Mouse (Mus musculus) MEL (cell line): ENCODE results near the gene Gm34653. TPM values are rescaled to one million over a fixed set of nuclear protein-coding genes. Genes with fewer than 3 reads are reported as not detected.
A peak's percentile ranks its signal among the peaks of the same experiment; 100 is the strongest.

Experiments
- DNase-seq: peaks from one replicate; pipeline ENCODE4 v3.0.0; 2011; ENCODE audit warnings: low read depth, low spot score
- H3K27ac ChIP-seq: 2 replicates; pipeline ENCODE4 v1.5.1; 2012; ENCODE audit warnings: low read depth, mild to moderate bottlenecking, control low read depth, low read length, moderate library complexity; ENCODE audit not compliant: control insufficient read depth
- H3K27me3 ChIP-seq, 2 experiments: fragments of 150-350 bp in 1 of 2; sonication (generic) in 1 of 2; 2 replicates each; pipeline ENCODE4 v1.6.1; 2012; ENCODE audit warnings: low read length in 2 of 2, mild to moderate bottlenecking in 2 of 2, improper control_type of control experiment in 1 of 2, moderate library complexity in 1 of 2; ENCODE audit not compliant: insufficient read depth in 2 of 2, control insufficient read depth in 1 of 2
- H3K36me3 ChIP-seq, 2 experiments: 2 replicates each; pipeline ENCODE4 v1.6.1; 2012 to 2014; ENCODE audit warnings: low read length in 2 of 2, improper control_type of control experiment in 1 of 2, inconsistent platforms in 1 of 2, mild to moderate bottlenecking in 1 of 2; ENCODE audit not compliant: insufficient read depth in 2 of 2, control insufficient read depth in 1 of 2
- H3K4me1 ChIP-seq, 2 experiments: fragments of 150-350 bp in 1 of 2; sonication (generic) in 1 of 2; 2 replicates each; pipeline ENCODE4 v1.6.1; 2012; ENCODE audit warnings: low read length in 2 of 2, improper control_type of control experiment in 1 of 2, mild to moderate bottlenecking in 1 of 2; ENCODE audit not compliant: insufficient read depth in 2 of 2, control insufficient read depth in 1 of 2
- H3K4me3 ChIP-seq, 2 experiments: fragments of 150-350 bp in 1 of 2; sonication (generic) in 1 of 2; 2 replicates each; pipeline ENCODE4 v1.5.1; 2012; ENCODE audit warnings: low read depth in 2 of 2, low read length in 2 of 2, mild to moderate bottlenecking in 2 of 2, moderate library complexity in 2 of 2, control low read depth in 1 of 2, improper control_type of control experiment in 1 of 2; ENCODE audit not compliant: control insufficient read depth in 1 of 2, insufficient read depth in 1 of 2
- H3K79me2 ChIP-seq: 2 replicates; pipeline ENCODE4 v1.6.1; 2012; ENCODE audit warnings: mild to moderate bottlenecking, low read length, moderate library complexity; ENCODE audit not compliant: control insufficient read depth, poor library complexity, insufficient read depth
- H3K9ac ChIP-seq: 2 replicates; pipeline ENCODE4 v1.6.1; 2012; ENCODE audit warnings: low read depth, mild to moderate bottlenecking, control low read depth, low read length, moderate library complexity; ENCODE audit not compliant: control insufficient read depth, poor library complexity, severe bottlenecking
- H3K9me3 ChIP-seq: fragments of 150-350 bp; sonication (generic); replicated peaks from 2 replicates; pipeline ENCODE4 v1.6.1; 2012; ENCODE audit warnings: mild to moderate bottlenecking, low read length, improper control_type of control experiment, moderate library complexity; ENCODE audit not compliant: insufficient read depth
- E2F4 ChIP-seq: IDR thresholded peaks from 2 replicates; pipeline ENCODE4 v1.6.1; 2011; ENCODE audit warnings: low read depth, low read length, improper control_type of control experiment, borderline replicate concordance
- ELF1 ChIP-seq: IDR thresholded peaks from 2 replicates; pipeline ENCODE4 v1.6.1; 2014; ENCODE audit warnings: low read depth, mild to moderate bottlenecking, inconsistent platforms, low read length, improper control_type of control experiment, moderate library complexity
- EP300 ChIP-seq, 2 experiments: IDR thresholded peaks; 2 replicates each; pipeline ENCODE4 v1.6.1; 2011; ENCODE audit warnings: improper control_type of control experiment in 2 of 2, low read length in 2 of 2, low read depth in 1 of 2, mild to moderate bottlenecking in 1 of 2
- ETS1 ChIP-seq: IDR thresholded peaks from 2 replicates; pipeline ENCODE4 v1.6.1; 2012; ENCODE audit warnings: low read depth, mild to moderate bottlenecking, inconsistent platforms, low read length, improper control_type of control experiment, moderate library complexity
- GABPA ChIP-seq: IDR thresholded peaks from 2 replicates; pipeline ENCODE4 v1.6.1; 2012; ENCODE audit warnings: low read depth, mild to moderate bottlenecking, inconsistent platforms, low read length, improper control_type of control experiment, moderate library complexity
- GATA1 ChIP-seq: IDR thresholded peaks from 2 replicates; pipeline ENCODE4 v1.6.1; 2011; ENCODE audit warnings: low read depth, low read length, improper control_type of control experiment
- HCFC1 ChIP-seq: IDR thresholded peaks from 2 replicates; pipeline ENCODE4 v1.6.1; 2012; ENCODE audit warnings: low read depth, mild to moderate bottlenecking, inconsistent platforms, low read length, improper control_type of control experiment, moderate library complexity
- JUND ChIP-seq: IDR thresholded peaks from 2 replicates; pipeline ENCODE4 v1.6.1; 2011; ENCODE audit warnings: low read depth, mild to moderate bottlenecking, improper control_type of control experiment, low read length
- MAFK ChIP-seq: IDR thresholded peaks from 2 replicates; pipeline ENCODE4 v1.6.1; 2011; ENCODE audit warnings: low read depth, mild to moderate bottlenecking, low read length, improper control_type of control experiment, borderline replicate concordance
- MEF2A ChIP-seq: IDR thresholded peaks from 2 replicates; pipeline ENCODE4 v1.6.1; 2014; ENCODE audit warnings: low read depth, mild to moderate bottlenecking, inconsistent platforms, low read length, improper control_type of control experiment; ENCODE audit not compliant: poor library complexity, insufficient replicate concordance, severe bottlenecking; ENCODE audit errors: extremely low read depth
- MYB ChIP-seq: IDR thresholded peaks from 2 replicates; pipeline ENCODE4 v1.6.1; 2011; ENCODE audit warnings: mild to moderate bottlenecking, low read depth, low read length, improper control_type of control experiment
- POLR2A ChIP-seq, 2 experiments: IDR thresholded peaks; 2 replicates each; pipeline ENCODE4 v1.6.1; 2011 to 2012; ENCODE audit warnings: low read length in 2 of 2, mild to moderate bottlenecking in 2 of 2, control low read depth in 1 of 2, improper control_type of control experiment in 1 of 2, low read depth in 1 of 2, moderate library complexity in 1 of 2; ENCODE audit not compliant: control insufficient read depth in 1 of 2, insufficient read depth in 1 of 2, poor library complexity in 1 of 2
- RCOR1 ChIP-seq: IDR thresholded peaks from 2 replicates; pipeline ENCODE4 v1.6.1; 2012; ENCODE audit warnings: low read depth, mild to moderate bottlenecking, inconsistent platforms, low read length, improper control_type of control experiment
- SMC3 ChIP-seq: IDR thresholded peaks from 2 replicates; pipeline ENCODE4 v1.6.1; 2011; ENCODE audit warnings: low read depth, low read length, improper control_type of control experiment
- TAL1 ChIP-seq: IDR thresholded peaks from 2 replicates; pipeline ENCODE4 v1.6.1; 2012; ENCODE audit warnings: mild to moderate bottlenecking, inconsistent platforms, low read length, moderate library complexity, mixed read lengths
- TCF12 ChIP-seq: IDR thresholded peaks from 2 replicates; pipeline ENCODE4 v1.6.1; 2014; ENCODE audit warnings: low read depth, mild to moderate bottlenecking, inconsistent platforms, low read length, improper control_type of control experiment, moderate library complexity
- USF1 ChIP-seq: IDR thresholded peaks from 2 replicates; pipeline ENCODE4 v1.6.1; 2014; ENCODE audit warnings: low read depth, mild to moderate bottlenecking, inconsistent platforms, low read length, improper control_type of control experiment, moderate library complexity
- USF2 ChIP-seq, 2 experiments: IDR thresholded peaks; 2 replicates each; pipeline ENCODE4 v1.6.1; 2011 to 2012; ENCODE audit warnings: improper control_type of control experiment in 2 of 2, low read length in 2 of 2, borderline replicate concordance in 1 of 2, inconsistent platforms in 1 of 2, low read depth in 1 of 2, mild to moderate bottlenecking in 1 of 2; ENCODE audit not compliant: insufficient read depth in 1 of 2
- ZC3H11A ChIP-seq: IDR thresholded peaks from 2 replicates; pipeline ENCODE4 v1.6.1; 2012; ENCODE audit warnings: low read depth, mild to moderate bottlenecking, inconsistent platforms, low read length, improper control_type of control experiment
- ZMIZ1 ChIP-seq: IDR thresholded peaks from 2 replicates; pipeline ENCODE4 v1.6.1; 2012; ENCODE audit warnings: low read depth, mild to moderate bottlenecking, inconsistent platforms, low read length, improper control_type of control experiment, moderate library complexity
- ZNF384 ChIP-seq: IDR thresholded peaks from 2 replicates; pipeline ENCODE4 v1.6.1; 2012; ENCODE audit warnings: low read depth, mild to moderate bottlenecking, inconsistent platforms, low read length, improper control_type of control experiment
- polyA plus RNA-seq, 2 experiments: library from polyadenylated mRNA; stranded (reverse) in 1 of 2; unstranded in 1 of 2; fragments of >175 nt in 1 of 2; fragments of >200 nt in 1 of 2; gene quantifications; 2 replicates each; pipeline versions ENCODE4 v1.2.1 to v1.2.4; 2012; ENCODE audit warnings: low replicate concordance in 2 of 2, low read depth in 1 of 2; ENCODE audit not compliant: insufficient read length in 2 of 2, insufficient read depth in 1 of 2, missing spikeins in 1 of 2
- total RNA-seq: library from RNA; depleted of rRNA; stranded (reverse); fragments of 300-350 nt; gene quantifications from 2 replicates; pipeline ENCODE4 v1.2.3, GENCODE M21; 2012

Gm34653 gene
- total and polyA plus RNA-seq, 3 experiments = 0.08 to 0.10 TPM; not detected in 1

GRCm38 (mm10) chr2:34794511-34794910, 38.3 kb upstream of the Gm34653 start:
- Histone ChIP-seq H3K27ac (no peak overlapping the region), H3K4me3 (no peak overlapping the region), H3K4me1 (peaks cover 0 to 23% of the 10 kb centered on the region in 2 experiments; a peak in 3 of 4 replicates), H3K36me3 (peaks cover 4 to 20% of the 10 kb centered on the region in 2 experiments), H3K9me3 (no peaks in the 10 kb centered on the region), H3K27me3 (no peaks in the 10 kb centered on the region), H3K79me2 (peaks cover 6% of the 10 kb centered on the region), H3K9ac (no peak overlapping the region)
- no peak for DNase-seq
- TF ChIP-seq JUND (no peak), MEF2A (no peak)
- TF ChIP-seq, all 39 proteins: peak for 0

- H3K9me3 ChIP-seq = no peaks in the 10 kb centered on the region
- H3K4me1 ChIP-seq = peaks cover 0 to 23% of the 10 kb centered on the region in 2 experiments
- H3K27me3 ChIP-seq = no peaks in the 10 kb centered on the region
- peak; percentile 57 for DNase-seq
- H3K27ac ChIP-seq = no peak overlapping the region
- H3K9ac ChIP-seq = no peak overlapping the region
- TF ChIP-seq RCOR1 = 0 out of 2 replicates have a peak, but pooled peaks have one; percentile 31
- TF ChIP-seq USF1 = no peak
- TF ChIP-seq TCF12 = peak; percentile 66
- 0 out of 2 replicates have a peak, but pooled peaks have one; percentile 25 for TF ChIP-seq ETS1
- peak; percentile 79 for TF ChIP-seq GATA1
- peak; percentile 72 for TF ChIP-seq TAL1
- peak; percentile 75 to 77 for TF ChIP-seq EP300 (IDR thresholded peaks at IDR 0.05; ENCODE audit: low read depth in 1 of 2, low read length in 2 of 2)
- TF ChIP-seq POLR2A (IDR thresholded peaks at IDR 0.05; ENCODE audit: control insufficient read depth in 1 of 2, insufficient read depth in 1 of 2, low read depth in 1 of 2, low read length in 2 of 2, poor library complexity in 1 of 2) = no peak; a peak in 1 of 4 replicates
- TF ChIP-seq, all 39 proteins: peak for 6
- H3K36me3 ChIP-seq = peaks cover 4 to 21% of the 10 kb centered on the region in 2 experiments
- no peak overlapping the region for H3K4me3 ChIP-seq
- peaks cover 7% of the 10 kb centered on the region for H3K79me2 ChIP-seq
Measured at GRCm38 (mm10) chr2:34795426-34795825, 37.4 kb upstream of the Gm34653 start.

GRCm38 (mm10) chr2:34799357-34800256, 33.2 kb upstream of the Gm34653 start, which contains the start of gene Rabepk:
Gene Rabepk (minus strand): TSS chr2:34799912.
- peak within 1 kb of the TSS; percentile 87 for H3K9ac ChIP-seq
- no peaks in the 10 kb centered on the region for H3K9me3 ChIP-seq
- H3K27ac ChIP-seq = peak within 1 kb of the TSS; percentile 90
- H3K4me1 ChIP-seq = peaks cover 9 to 39% of the 10 kb centered on the region in 2 experiments
- no peaks in the 10 kb centered on the region for H3K27me3 ChIP-seq
- peak; percentile 95 for DNase-seq
- H3K79me2 ChIP-seq = peaks cover 26% of the 10 kb centered on the region
- H3K4me3 ChIP-seq = peak within 1 kb of the TSS; percentile 91 to 95
- H3K36me3 ChIP-seq = peaks cover 0 to 40% of the 10 kb centered on the region in 2 experiments; a peak in 2 of 4 replicates
- TF ChIP-seq TCF12 = no peak; the same call in none of the 2 replicates
- peak; percentile 95 for TF ChIP-seq ELF1
- no peak for TF ChIP-seq USF2 (IDR thresholded peaks at IDR 0.05; ENCODE audit: borderline replicate concordance in 1 of 2, insufficient read depth in 1 of 2, low read depth in 1 of 2, low read length in 2 of 2)
- no peak for TF ChIP-seq MEF2A
- peak; percentile 76 for TF ChIP-seq HCFC1
- no peak for TF ChIP-seq GABPA
- peak; percentile 48; the same call in 1 of the 2 replicates for TF ChIP-seq RCOR1
- no peak for TF ChIP-seq MAFK
- TF ChIP-seq SMC3 = no peak
- peak; percentile 37 to 66; a peak in 3 of 4 replicates for TF ChIP-seq EP300 (IDR thresholded peaks at IDR 0.05; ENCODE audit: low read depth in 1 of 2, low read length in 2 of 2)
- TF ChIP-seq ZMIZ1 = 0 out of 2 replicates have a peak, but pooled peaks have one; percentile 66
- TF ChIP-seq MYB = no peak
- TF ChIP-seq ETS1 = peak; percentile 18; the same call in 1 of the 2 replicates
- TF ChIP-seq E2F4 = 0 out of 2 replicates have a peak, but pooled peaks have one; percentile 27
- no peak for TF ChIP-seq ZC3H11A
- no peak for TF ChIP-seq USF1
- TF ChIP-seq ZNF384 = no peak
